Mouse (Mus musculus) adrenal gland, adult 8-10 months (tissue): Measurements from ENCODE around the gene Cstl1. TPM values are rescaled to one million over a fixed set of nuclear protein-coding genes. Genes with fewer than 3 reads are reported as not detected.
"Not testable (repeated sequence)": the region's sequence is repeated elsewhere in the genome, so short reads cannot be mapped to it uniquely, and the experiment has no call there.

Experiments used
- DNase-seq: peaks from one replicate; pipeline ENCODE4 v3.0.0; 2022
- total RNA-seq, 4 experiments: library from RNA; stranded (reverse); gene quantifications; 2 replicates each; pipeline ENCODE4 v1.2.4; 2022

The Cstl1 gene
- 1 to 10 TPM in 1 of 4 experiments, under 1 TPM in 2, not detected in 1; 0.45 to 1.5 (median 0.97) TPM for total RNA-seq

DNA sequence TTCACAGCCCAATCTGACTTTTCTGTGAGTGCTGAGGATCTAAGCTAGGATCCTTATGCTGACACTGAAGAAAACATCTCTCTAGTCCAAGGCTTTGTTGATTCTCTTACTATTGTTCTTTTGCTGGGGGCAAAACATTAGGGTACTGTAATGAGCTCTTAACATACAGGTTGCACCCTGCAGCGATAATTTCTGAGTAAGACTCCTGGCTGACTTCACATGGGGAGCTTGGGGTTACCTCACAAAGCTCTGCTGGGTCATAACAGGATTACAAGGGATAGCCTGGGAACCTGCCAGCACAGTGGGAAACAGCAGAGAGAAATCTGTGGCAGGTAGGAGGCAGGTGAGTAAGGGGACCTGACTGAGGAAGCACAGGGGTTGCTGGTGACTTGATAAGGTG, at the start of gene Cstl1:
Cstl1 (plus strand) TSS at position 301 of the 400 bp plus-strand sequence.
- no peak for DNase-seq

DNA sequence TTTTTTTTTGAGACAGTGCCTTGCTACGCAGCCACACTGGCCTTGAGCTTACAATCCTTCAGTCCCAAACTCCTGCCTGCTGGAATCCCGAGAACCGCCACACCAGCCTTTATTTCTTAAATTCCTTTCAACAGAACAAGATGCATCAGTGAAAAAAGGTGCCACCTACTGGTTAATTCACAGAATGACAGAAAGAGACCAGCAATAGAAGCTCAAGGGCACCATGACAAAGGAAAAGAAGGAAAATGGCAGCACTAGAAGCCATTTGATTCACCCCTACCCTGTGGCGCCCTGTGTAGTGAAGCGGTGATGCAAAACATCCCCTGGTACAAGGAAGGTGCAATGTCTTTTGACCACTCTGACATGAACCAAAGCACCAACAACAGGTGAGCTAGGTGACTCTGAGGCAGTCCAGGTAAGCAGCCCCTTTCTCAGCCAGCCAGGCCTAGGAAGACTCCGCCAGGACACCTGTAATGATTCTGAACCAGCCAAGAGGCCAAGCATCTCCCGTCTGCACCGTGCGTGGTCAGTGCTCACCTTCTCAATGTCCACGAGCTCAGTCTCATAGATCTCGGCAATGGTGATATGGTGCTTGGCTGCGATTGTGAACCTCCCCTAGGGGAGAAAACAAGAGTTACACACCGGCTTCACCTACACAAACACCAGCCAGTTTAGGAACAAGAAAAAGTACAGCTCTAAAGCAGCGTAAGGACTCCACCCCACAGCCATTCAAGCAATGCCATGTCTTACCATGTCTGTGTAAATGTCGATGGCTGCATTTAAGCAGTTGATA, 43.6 kb upstream of the Cstl1 start:
- DNase-seq: no peak

DNA sequence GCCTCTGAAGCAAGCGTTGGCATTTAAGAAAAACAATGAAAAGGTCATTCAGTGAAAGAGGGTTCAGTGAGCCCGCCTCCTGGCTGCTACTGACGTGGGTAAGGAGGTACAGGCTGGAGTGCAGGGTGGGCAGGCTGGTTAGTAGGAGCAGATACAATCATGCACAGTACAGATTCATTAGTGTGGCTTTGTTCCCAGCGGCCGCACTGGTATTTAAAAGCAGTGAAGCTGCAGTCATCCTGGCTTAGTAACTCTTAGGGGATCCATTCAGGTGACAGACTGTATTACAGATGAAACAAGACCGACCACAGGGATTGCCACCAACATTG, 43.0 kb upstream of the Cstl1 start:
- no peak for DNase-seq

DNA sequence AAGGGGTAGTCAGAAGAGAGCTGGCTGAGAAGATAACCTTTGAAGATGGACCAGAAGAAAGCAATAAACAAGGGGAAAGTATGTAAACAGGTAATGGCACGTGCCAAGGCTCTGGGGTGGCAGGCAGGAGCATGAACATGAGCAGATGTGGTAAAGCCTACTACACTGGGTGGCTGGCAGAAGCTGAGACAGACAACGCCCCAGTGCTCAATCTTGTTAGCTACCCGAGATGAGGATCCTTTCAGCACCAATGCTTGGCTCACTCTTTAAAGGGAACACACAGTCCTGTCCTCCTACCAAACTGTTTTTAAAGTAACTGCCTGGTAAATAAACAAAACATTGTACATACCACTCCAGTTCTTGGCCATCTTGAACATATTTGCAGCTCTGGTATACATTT, 37.8 kb upstream of the Cstl1 start:
- no peak for DNase-seq

DNA sequence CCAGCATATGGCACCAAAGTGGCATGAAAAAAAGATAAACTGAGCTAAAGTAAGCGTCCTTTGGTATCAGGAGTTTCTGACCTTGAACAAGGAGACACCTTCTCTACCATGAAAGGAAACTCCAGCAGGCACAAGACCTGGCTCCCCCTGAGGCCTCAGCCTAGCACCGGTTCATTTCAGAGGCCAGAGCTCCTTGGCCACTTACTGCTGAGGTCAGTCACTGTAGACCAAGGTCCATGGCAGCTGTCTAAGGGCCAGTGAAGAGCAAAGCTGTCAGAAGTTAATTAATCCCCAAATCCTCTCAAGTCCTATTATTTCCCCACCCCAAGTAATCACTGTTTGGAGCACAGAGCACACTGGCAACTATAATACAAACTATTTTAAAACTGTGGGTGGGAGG, 33.1 kb upstream of the Cstl1 start:
- no peak for DNase-seq

DNA sequence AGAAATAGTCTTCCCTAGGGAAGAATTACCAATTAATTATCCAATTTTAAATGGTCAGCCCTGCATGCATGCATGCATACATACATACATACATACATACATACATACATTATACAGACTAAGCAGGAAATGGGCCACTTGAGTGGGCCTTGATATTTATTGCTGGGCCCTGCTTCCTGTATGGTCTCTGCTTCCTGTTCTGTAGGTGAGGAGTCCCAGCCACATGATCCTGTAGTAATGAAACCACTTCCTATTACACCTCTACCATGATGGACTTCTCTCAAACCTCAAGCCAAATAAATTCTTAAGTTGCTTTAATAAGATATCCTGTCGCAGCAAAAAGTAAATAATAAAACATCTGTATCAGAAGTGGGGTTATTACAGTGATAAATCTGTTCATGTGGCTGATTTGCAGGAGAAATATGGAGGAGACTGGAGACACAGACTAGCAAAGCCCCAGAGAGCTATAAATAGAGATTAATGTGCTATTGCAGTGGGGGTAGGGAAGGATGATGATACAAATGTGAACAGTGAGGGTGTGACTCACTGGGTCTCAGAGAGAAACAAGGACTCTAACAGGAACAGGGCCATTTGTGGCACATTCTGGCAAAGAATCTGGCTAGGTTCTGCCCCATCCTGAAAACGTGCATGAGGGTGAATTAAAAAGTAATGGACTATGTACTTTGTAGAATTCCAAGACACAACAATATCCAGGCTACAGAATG, 30.7 kb upstream of the Cstl1 start:
- no peak for DNase-seq

DNA sequence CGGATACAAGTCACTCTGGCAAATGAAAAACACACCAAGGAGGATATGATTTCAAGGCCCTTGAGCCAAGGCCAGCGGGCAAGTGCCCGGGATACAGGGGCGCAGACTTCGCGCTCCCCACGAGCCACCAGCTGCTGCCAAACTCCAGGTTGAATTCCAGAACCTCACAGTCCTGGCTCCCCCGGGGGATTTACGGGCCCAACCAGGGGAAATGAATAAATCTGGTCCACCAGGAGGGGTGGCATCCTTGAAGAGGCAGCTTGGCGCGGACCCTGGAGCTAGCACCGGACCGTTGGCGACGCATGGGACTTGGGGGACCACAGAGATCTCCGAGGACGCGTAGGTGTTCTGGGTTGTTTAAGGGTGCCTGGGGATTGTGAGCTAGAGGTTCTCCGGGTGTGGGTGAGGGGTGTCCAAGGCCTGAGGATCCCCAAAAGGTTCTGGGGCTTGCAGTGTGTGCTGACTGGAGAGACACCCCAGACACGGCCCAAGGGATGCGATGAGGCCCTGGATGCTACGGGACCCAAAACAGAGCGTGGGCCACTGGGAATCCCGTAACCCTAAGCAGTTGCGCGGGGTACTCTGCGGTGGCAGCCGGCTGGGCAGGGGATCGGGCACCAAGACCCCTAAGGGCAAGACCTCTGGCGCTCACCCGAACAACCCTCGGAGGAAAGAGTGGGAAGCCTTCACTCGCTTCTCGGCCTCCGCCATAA, 18.4 kb upstream of the Cstl1 start:
- peak; percentile 34 for DNase-seq

DNA sequence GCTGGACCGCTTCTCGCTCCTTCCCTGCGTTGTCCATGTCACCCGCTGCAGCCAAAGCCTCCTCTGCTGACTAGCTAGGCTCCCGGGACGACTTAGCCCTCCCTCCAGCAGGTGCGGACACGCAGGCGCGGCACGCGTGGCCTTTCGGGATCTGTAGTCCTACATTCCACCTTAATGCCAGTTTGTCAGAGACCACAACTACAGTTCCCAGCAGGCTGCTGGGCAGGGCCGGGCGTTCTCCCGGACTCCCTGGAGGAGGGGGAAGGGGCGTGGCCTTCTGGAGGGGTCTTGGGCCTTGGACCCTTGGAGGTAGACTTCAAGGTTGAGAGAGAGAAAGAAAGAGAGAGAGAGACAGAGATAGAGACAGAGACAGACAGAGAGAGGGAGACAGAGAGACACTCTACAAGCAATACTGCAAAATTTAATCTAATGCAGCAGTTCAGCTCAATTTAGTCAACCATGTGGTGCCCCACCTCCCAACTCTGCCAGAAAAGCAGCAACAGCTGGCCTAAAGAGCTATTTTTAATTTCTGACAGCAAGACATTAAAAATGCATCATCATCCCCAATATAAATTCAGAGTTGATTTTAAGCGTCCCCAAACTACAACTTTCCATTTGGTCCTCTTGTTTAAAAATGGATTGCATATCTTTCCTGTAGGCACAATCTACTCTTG, 17.7 kb upstream of the Cstl1 start, which contains the start of gene Napb:
Napb (minus strand) TSS at position 141 of the 674 bp plus-strand sequence.
- peak; percentile 96 for DNase-seq

DNA sequence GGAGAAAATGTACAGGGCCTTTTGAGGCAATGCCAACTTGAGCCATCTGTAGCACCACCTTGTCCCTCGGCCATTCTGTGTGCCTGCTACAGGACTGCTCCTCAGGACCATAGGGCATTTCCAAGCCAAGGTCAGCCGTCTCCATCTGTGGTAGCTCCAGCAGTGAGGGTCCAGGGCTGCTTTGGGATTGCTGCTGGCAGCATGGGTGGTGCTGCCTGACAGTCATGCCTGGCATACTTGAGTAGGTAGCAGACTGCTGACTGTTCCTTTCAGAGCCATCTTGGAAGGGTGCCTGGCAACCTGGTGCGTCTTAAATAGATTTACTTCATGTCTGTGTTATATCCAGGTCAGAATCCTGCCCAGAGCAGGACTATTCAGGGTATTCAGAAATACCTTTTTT, 7.2 kb upstream of the Cstl1 start:
- no peak for DNase-seq

DNA sequence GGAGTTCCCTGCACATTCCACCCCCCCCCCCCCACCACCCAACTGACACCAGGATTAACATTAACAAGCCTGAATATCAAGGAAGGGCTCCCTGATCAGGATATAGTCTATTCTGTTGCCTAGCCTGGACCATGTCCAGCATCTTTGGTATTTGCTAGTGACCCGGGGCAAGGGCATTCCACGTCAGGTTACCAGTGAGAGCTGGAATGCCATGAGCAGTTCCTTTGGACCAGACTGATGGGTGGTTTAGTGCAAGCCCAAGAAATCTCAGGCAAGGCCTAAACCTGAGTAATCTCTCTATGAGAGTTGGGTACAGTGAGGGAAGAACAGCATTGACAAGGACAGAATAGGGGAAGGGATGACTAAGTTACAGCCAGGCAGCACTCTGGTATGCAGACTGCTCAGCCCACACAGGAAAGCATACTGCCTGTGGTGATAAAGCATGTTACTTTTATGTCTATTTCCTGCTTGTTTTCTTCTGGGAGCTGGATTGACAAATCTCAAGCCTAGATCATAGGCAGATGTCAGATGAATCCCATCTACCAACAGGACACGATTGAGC, 6.2 kb upstream of the Cstl1 start:
- DNase-seq: no peak

DNA sequence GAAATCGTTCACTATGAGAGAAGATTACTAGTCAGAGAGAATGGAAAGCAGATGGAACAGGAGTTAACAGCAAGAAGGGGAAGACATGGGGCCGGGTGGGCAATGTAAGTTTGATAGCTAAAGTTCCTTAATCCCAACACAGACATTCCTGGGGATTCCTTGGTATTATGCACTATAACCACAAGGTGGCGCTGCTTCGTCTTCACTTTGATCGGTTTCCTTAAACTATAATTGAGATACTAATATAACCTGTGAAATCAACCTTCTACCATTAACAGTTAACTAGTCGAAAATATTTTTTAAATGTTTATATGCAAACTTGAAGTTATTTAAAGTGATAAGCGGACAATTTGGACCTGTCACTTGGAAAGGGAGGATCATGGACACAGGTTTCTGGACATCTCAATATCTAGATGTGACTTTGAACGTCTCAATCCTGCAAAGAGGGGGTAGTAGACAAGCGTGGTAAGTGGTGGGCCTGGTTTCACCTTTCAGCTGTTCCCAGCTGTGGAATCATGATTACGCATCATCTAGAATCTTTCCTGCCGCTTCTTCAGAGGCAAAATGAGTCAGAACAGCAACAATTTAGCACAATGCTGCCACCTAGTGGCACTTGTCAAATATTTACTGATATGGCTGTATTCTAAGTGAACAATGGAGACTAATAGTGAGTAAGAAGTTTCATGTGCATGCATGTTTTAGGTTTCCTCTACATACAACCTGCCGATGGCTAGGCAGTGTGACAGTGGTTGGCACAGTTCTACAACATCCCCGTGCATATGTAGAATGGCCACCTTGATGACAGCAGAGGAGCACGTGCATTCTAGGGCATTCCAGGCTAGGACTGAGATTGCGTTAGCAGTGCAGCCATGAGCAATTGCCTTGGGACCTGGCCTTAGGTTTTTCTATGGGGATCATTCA, 2.0 kb downstream of the Cstl1 start:
- peak; percentile 50 for DNase-seq

DNA sequence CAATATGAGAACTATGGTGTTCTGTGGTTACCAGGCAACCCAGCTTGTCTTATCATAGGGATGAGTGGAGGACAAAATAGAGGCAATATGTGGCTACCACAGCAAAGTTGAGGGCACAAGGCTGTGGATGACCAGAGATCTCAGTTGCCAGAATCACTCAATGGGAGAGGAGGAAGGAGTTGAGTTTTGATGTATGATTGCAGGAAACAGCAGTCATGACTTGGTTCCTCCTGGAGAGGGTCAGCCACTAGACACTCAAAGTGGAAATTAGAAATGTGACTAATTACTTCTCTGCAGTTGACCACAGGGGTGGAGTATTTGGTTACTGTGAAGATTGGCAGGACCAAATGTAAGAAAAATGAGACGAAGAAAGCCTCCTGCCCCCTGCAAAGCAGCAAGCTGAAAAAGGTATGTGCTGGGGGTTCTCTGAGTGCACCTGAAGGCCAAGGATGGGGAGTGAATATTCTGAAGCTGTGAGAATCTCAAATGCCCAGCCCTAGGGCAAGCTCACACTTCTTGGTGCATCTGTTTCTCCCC, 4.2 kb downstream of the Cstl1 start:
- no peak for DNase-seq

DNA sequence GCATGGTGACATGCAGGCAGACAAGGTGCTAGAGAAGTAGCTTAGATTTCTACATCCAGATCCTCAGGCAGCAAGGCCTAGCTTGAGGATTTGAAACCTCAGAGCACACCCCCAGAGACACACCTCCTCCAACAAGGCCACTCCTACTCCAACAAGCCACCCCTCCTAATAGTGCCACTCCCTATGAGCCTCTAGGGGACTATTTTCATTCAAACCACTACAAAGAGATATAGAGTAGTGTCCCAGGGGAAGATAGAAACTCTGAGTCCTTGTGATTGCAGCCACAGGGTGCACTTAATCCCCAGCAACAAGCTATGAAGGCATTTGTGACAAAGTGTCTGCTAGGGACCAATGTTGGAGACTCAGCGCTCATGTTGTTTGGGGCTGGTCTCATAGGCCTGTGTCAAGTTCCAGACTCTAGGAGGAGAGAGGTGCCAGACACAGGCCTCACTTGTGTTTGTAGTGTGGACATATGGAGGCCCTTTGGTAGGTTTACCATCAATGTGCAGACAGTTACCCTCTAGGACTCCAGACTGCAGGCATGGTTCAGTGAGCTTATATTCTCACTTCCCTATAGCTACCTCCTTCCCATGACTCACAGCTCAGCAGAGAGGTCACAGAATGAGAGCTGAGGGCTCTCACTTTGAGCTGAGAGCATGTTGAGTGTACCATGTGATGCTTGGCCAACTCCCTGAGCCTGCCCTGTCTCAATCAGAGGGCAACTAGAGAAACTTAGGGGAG, 13.7 kb downstream of the Cstl1 start:
- no peak for DNase-seq

DNA sequence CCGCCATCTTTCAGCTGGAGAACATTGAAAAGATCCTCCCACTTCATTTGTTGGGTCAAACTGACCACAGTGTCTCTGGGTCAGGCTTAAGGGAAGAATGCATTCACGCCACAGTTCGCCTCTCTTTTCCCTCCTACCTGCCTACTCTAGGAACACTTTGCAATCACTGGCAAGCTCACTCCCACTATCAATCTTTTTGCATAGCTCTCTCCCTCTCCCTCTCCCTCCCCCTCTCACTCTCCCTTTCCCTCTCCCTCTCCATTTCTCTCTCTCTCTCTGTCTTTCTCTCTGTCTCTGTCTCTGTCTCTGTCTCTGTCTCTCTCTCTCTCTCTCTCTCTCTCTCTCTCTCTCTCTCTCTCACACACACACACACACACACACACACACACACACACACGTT, 21.2 kb downstream of the Cstl1 start, which contains the start of gene Cst11:
Cst11 (minus strand) TSS at position 101 of the 400 bp plus-strand sequence.
- DNase-seq: not testable (repeated sequence)

DNA sequence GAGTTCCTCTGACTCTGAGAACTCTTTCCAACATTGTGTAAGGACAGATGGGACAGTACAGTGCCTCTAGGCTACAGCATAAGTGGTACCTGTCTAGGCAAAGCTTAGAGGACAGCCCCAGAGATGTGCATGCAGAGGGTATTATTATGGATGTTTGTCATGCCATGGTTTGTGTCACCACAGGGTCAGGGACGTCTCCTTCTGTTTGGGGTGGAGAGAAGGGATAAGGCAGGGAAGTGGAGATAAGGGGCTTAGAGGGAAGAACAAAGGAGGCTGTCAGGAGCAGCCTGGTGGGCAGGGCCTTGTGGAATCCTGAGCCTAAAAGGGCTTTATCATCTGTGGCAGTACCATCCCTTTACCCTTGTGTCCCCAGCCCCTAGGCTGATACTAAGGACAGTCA, 31.6 kb downstream of the Cstl1 start, which contains the start of gene 8030411F24Rik:
8030411F24Rik (plus strand) TSS at position 301 of the 400 bp plus-strand sequence.
- no peak for DNase-seq

DNA sequence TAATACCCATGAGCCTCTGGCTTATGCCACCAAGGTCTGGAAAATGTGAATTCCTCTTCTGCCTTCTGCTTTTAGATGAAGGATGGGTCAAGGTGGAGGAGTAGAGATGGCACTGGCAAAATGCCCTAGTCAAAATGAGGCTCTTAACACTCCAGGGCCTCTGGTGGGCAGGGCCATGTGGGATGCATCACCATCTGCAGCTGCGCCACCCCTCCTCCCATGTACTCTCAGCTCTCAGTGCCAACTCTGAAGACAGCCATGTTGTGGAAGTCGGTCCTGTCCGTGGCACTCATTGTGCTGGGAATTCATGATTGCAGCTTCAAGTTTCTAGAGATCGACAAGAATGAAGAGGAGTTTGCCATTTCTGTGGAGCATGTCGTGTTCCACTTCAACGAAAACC, 39.0 kb downstream of the Cstl1 start, which contains the start of gene Cst12:
Cst12 (plus strand) TSS at position 220 of the 400 bp plus-strand sequence.
- no peak for DNase-seq

DNA sequence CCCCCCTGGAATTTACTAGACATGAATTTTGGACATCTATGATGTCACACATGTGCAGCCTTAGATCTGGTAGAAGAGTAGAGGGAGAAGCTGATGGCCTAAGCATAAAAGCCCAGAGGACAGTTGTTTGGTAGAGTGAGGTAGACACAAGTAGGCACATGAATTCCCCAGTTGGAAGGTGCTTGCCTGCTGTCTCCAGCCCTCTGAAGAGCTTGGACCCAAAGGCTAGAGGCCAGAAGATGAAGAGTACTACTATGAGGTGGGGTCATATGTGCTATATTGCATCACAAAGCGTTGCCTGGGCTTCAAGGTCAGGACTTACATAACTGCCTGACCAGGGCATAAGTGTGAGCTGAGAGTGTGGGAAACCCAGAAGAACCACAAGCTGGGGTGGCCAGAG, 48.3 kb downstream of the Cstl1 start, which contains the start of gene Cst8:
Cst8 (plus strand) TSS at position 301 of the 400 bp plus-strand sequence.
- peak; percentile 17 for DNase-seq

DNA sequence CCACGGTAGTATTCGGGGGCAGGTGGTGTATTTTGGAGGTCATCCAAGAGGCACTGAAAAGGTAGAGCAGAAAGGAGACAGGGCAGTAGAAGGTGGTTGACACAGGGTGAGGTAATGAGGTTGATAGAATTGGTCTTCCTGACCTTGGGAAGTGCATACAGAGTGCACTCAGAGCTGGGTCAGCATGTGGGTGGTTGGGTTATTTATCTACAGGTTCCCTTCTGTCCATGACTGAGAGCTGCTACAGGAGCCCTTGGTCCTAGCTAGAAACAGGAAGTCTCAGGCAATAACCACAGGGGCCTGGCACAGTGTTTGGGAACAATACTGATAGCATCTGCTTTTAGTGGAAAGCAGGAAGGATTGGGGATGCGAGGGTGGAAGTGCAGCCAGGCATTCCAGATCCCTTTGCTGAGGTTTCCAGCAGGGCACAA, 51.3 kb downstream of the Cstl1 start:
- no peak for DNase-seq
